Comparison of ENCODE assay signal across 8 mouse cellular contexts in genomic region chr2:34370349-34370724, GRCm38 (mm10). TPM values are rescaled to one million over a fixed set of nuclear protein-coding genes. Genes with fewer than 3 reads are reported as not detected.
A peak's percentile ranks its signal among the peaks of the same experiment; 100 is the strongest.
DNase-seq lines count a peak whose midpoint lies in the region; ATAC-seq and TF ChIP-seq lines count a peak whose summit lies in the region.

No protein-coding gene starts in this region.

- H3K36me3 ChIP-seq in kidney, embryonic 15.5 days = no peaks in the 10 kb centered on the region
- H3K36me3 ChIP-seq in embryonic facial prominence, embryonic 11.5 days (replicated peaks; ENCODE audit: control insufficient read depth, insufficient read depth, low read depth, low read length) = no peaks in the 10 kb centered on the region
- H3K36me3 ChIP-seq in hindbrain, embryonic 13.5 days = no peaks in the 10 kb centered on the region
- no peaks in the 10 kb centered on the region for H3K36me3 ChIP-seq in midbrain, embryonic 16.5 days (ENCODE audit: control insufficient read depth, insufficient read depth, low read length)
- no peaks in the 10 kb centered on the region for H3K36me3 ChIP-seq in thymus, adult 2 months (ENCODE audit: control insufficient read depth, insufficient read depth, low read length)

- no peak for ATAC-seq in kidney, embryonic 15.5 days (replicated peaks; ENCODE audit: low FRiP score)
- no peak for ATAC-seq in embryonic facial prominence, embryonic 11.5 days (replicated peaks; ENCODE audit: insufficient number of reproducible peaks, low FRiP score, low TSS enrichment, low read depth)
- no peak for ATAC-seq in hindbrain, embryonic 13.5 days (ENCODE audit: low FRiP score)
- ATAC-seq in midbrain, embryonic 16.5 days = no peak

- TF ChIP-seq POLR2A in thymus, adult 2 months (IDR thresholded peaks at IDR 0.05; ENCODE audit: control insufficient read depth, extremely low read depth, insufficient read depth, low read length, poor library complexity) = no peak

- H3K9ac ChIP-seq in kidney, embryonic 15.5 days = peak overlapping the region; percentile 91; the same call in 1 of the 2 replicates
- H3K9ac ChIP-seq in embryonic facial prominence, embryonic 11.5 days (replicated peaks; ENCODE audit: low read length) = peak overlapping the region; percentile 93
- H3K9ac ChIP-seq in hindbrain, embryonic 13.5 days = peak overlapping the region; percentile 99
- H3K9ac ChIP-seq in midbrain, embryonic 16.5 days (ENCODE audit: low read depth, low read length) = peak overlapping the region; percentile 87

- DNase-seq in kidney, adult 8-10 months = no peak
- DNase-seq in embryonic facial prominence, embryonic 11.5 days (ENCODE audit: low spot score) = no peak
- DNase-seq in left cerebral cortex, adult 8-10 months (ENCODE audit: low spot score in 2 of 2) = no peak
- no peak for DNase-seq in thymus, adult 2 months
- no peak for DNase-seq in lung, postnatal 4 days

- peak overlapping the region; percentile 79 for H3K4me3 ChIP-seq in kidney, embryonic 15.5 days (replicated peaks)
- peak overlapping the region; percentile 93 for H3K4me3 ChIP-seq in embryonic facial prominence, embryonic 11.5 days (ENCODE audit: low read depth, low read length)
- peak overlapping the region; percentile 92 for H3K4me3 ChIP-seq in hindbrain, embryonic 13.5 days
- peak overlapping the region; percentile 91 for H3K4me3 ChIP-seq in midbrain, embryonic 16.5 days (ENCODE audit: low read depth, low read length)
- no peak overlapping the region for H3K4me3 ChIP-seq in thymus, adult 2 months (ENCODE audit: control insufficient read depth, insufficient read depth, low read length)

- no peaks in the 10 kb centered on the region for H3K9me3 ChIP-seq in kidney, embryonic 15.5 days (replicated peaks)
- no peaks in the 10 kb centered on the region for H3K9me3 ChIP-seq in embryonic facial prominence, embryonic 11.5 days (replicated peaks; ENCODE audit: control insufficient read depth, low read length)
- H3K9me3 ChIP-seq in hindbrain, embryonic 13.5 days = no peaks in the 10 kb centered on the region
- no peaks in the 10 kb centered on the region for H3K9me3 ChIP-seq in midbrain, embryonic 16.5 days (replicated peaks; ENCODE audit: control insufficient read depth, low read length, poor library complexity, severe bottlenecking)

- TF ChIP-seq CTCF in thymus, adult 2 months (IDR thresholded peaks at IDR 0.05; ENCODE audit: borderline replicate concordance, control insufficient read depth, extremely low read depth, insufficient read depth, low read length, poor library complexity) = no peak

- H3K4me1 ChIP-seq in kidney, embryonic 15.5 days = peaks cover 26% of the 10 kb centered on the region
- no peaks in the 10 kb centered on the region for H3K4me1 ChIP-seq in embryonic facial prominence, embryonic 11.5 days (ENCODE audit: control insufficient read depth, insufficient read depth, low read length)
- H3K4me1 ChIP-seq in hindbrain, embryonic 13.5 days (replicated peaks) = peaks cover 29% of the 10 kb centered on the region
- H3K4me1 ChIP-seq in midbrain, embryonic 16.5 days (ENCODE audit: control insufficient read depth, insufficient read depth, low read length) = peaks cover 11% of the 10 kb centered on the region
- peaks cover 16% of the 10 kb centered on the region for H3K4me1 ChIP-seq in thymus, adult 2 months (replicated peaks; ENCODE audit: control insufficient read depth, insufficient read depth, low read length)

- WGBS in kidney, embryonic 15.5 days = 6% methylated on average over 7 of the region's 7 CpGs
- 5% methylated on average over 7 of the region's 7 CpGs for WGBS in embryonic facial prominence, embryonic 11.5 days
- WGBS in hindbrain, embryonic 13.5 days = 3% methylated on average over 7 of the region's 7 CpGs
- 4% methylated on average over 7 of the region's 7 CpGs for WGBS in midbrain, embryonic 16.5 days
- 78% methylated on average over 7 of the region's 7 CpGs for WGBS in thymus, adult 2 months

- H3K27me3 ChIP-seq in kidney, embryonic 15.5 days = no peaks in the 10 kb centered on the region
- no peaks in the 10 kb centered on the region for H3K27me3 ChIP-seq in embryonic facial prominence, embryonic 11.5 days (ENCODE audit: control insufficient read depth, insufficient read depth, low read length)
- no peaks in the 10 kb centered on the region for H3K27me3 ChIP-seq in hindbrain, embryonic 13.5 days
- H3K27me3 ChIP-seq in midbrain, embryonic 16.5 days (ENCODE audit: control insufficient read depth, insufficient read depth, low read depth, low read length) = no peaks in the 10 kb centered on the region
- H3K27me3 ChIP-seq in thymus, adult 2 months (ENCODE audit: control insufficient read depth, insufficient read depth, low read length) = peaks cover 16% of the 10 kb centered on the region

- peak overlapping the region; percentile 98; the same call in 1 of the 2 replicates for H3K27ac ChIP-seq in kidney, embryonic 15.5 days
- H3K27ac ChIP-seq in embryonic facial prominence, embryonic 11.5 days (replicated peaks; ENCODE audit: low read depth, low read length) = peak overlapping the region; percentile 99; the same call in 1 of the 2 replicates
- peak overlapping the region; percentile 99 for H3K27ac ChIP-seq in hindbrain, embryonic 13.5 days
- H3K27ac ChIP-seq in midbrain, embryonic 16.5 days (ENCODE audit: low read length) = peak overlapping the region; percentile 96
- H3K27ac ChIP-seq in thymus, adult 2 months (ENCODE audit: control insufficient read depth, insufficient read depth, low read length) = no peak overlapping the region

- peak overlapping the region; percentile 81 for H3K4me2 ChIP-seq in kidney, embryonic 15.5 days
- peak overlapping the region; percentile 90 for H3K4me2 ChIP-seq in embryonic facial prominence, embryonic 11.5 days (ENCODE audit: low read depth, low read length)
- H3K4me2 ChIP-seq in hindbrain, embryonic 13.5 days = peak overlapping the region; percentile 88
- peak overlapping the region; percentile 97 for H3K4me2 ChIP-seq in midbrain, embryonic 16.5 days (ENCODE audit: low read length)

RNA-seq across cellular contexts. Expression of gene Pbx3, which starts 2.6 kb away (rescaled TPM):
- 26.2 and 26.6 TPM in 2 replicates for polyA plus RNA-seq in kidney, embryonic 15.5 days (2015; fragmentation: Nextera tagmentation; extraction: Ambion mirVana)
- 48.9 and 53.2 TPM in 2 replicates for polyA plus RNA-seq in embryonic facial prominence, embryonic 11.5 days (2014; fragmentation: Nextera tagmentation; extraction: Ambion mirVana)
- polyA plus RNA-seq in hindbrain, embryonic 13.5 days (2015; fragmentation: Nextera tagmentation; extraction: Ambion mirVana) = 133 TPM in 2 replicates
- 78.4 and 82.7 TPM in 2 replicates for polyA plus RNA-seq in midbrain, embryonic 16.5 days (2015; fragmentation: Nextera tagmentation; extraction: Ambion mirVana)
- 10 to 100 TPM; 24.9 to 32.9 (median 25.4) TPM for total RNA-seq in left cerebral cortex, adult 8-10 months (2022)
- 2.4 and 3.2 TPM in 2 replicates for polyA plus RNA-seq in thymus, adult 2 months (2012; rRNA removed)

RNA-seq across cellular contexts. Expression of gene Mapkap1, which starts 36.2 kb away (rescaled TPM):
- polyA plus RNA-seq in kidney, embryonic 15.5 days (2015; fragmentation: Nextera tagmentation; extraction: Ambion mirVana) = 86.4 and 95.8 TPM in 2 replicates
- polyA plus RNA-seq in embryonic facial prominence, embryonic 11.5 days (2014; fragmentation: Nextera tagmentation; extraction: Ambion mirVana) = 92.0 and 103 TPM in 2 replicates
- 96.6 and 100 TPM in 2 replicates for polyA plus RNA-seq in hindbrain, embryonic 13.5 days (2015; fragmentation: Nextera tagmentation; extraction: Ambion mirVana)
- polyA plus RNA-seq in midbrain, embryonic 16.5 days (2015; fragmentation: Nextera tagmentation; extraction: Ambion mirVana) = 88.3 and 89.1 TPM in 2 replicates
- total RNA-seq in left cerebral cortex, adult 8-10 months (2022) = 10 to 100 TPM; 59.0 to 77.0 (median 70.6) TPM
- polyA plus RNA-seq in thymus, adult 2 months (2012; rRNA removed) = 41.2 and 42.6 TPM in 2 replicates
